Mouse (Mus musculus): ENCODE results near the gene Dnajb2.

- no peak for TF ChIP-seq POLR2A (IDR thresholded peaks at IDR 0.05; ENCODE audit: extremely low read depth, insufficient read depth, low read length)
- no peak for TF ChIP-seq CTCF (IDR thresholded peaks at IDR 0.05; ENCODE audit: low read depth, low read length)
These were observed 48.2 kb upstream of the Dnajb2 start for GRCm38 (mm10) chr1:75187914-75188483.
